Mouse (Mus musculus) neural tube, embryonic 13.5 days (tissue): ENCODE results near the gene Npas3. TPM values are rescaled to one million over a fixed set of nuclear protein-coding genes. Genes with fewer than 3 reads are reported as not detected.
A peak's percentile ranks its signal among the peaks of the same experiment; 100 is the strongest.

ENCODE experiments used
- ATAC-seq: fragments of 200-750 bp; cut with Nextera tagmentation; 2 replicates; pipeline ENCODE4 v1.8.0; 2017; ENCODE audit warnings: low read depth, mild to moderate bottlenecking, moderate TSS enrichment, moderate library complexity
- H3K27ac ChIP-seq: fragments of 300-500 bp; sonication (generic); replicated peaks from 2 replicates; pipeline ENCODE4 v1.5.1; 2015; ENCODE audit warnings: moderate library complexity, mild to moderate bottlenecking, inconsistent platforms
- H3K27me3 ChIP-seq: fragments of 300-500 bp; sonication (generic); 2 replicates; pipeline ENCODE4 v1.6.1; 2015; ENCODE audit warnings: mild to moderate bottlenecking, inconsistent platforms
- H3K36me3 ChIP-seq: fragments of 300-500 bp; sonication (generic); 2 replicates; pipeline ENCODE4 v1.6.1; 2015; ENCODE audit warnings: mild to moderate bottlenecking, inconsistent platforms
- H3K4me1 ChIP-seq: fragments of 300-500 bp; sonication (generic); replicated peaks from 2 replicates; pipeline ENCODE4 v1.6.1; 2015; ENCODE audit warnings: inconsistent platforms
- H3K4me2 ChIP-seq: fragments of 300-500 bp; sonication (generic); 2 replicates; pipeline ENCODE4 v1.6.1; 2015; ENCODE audit warnings: inconsistent platforms, mild to moderate bottlenecking, moderate library complexity
- H3K4me3 ChIP-seq: fragments of 300-500 bp; sonication (generic); 2 replicates; pipeline ENCODE4 v1.5.1; 2015; ENCODE audit warnings: mild to moderate bottlenecking, inconsistent platforms
- H3K9ac ChIP-seq: fragments of 300-500 bp; sonication (generic); 2 replicates; pipeline ENCODE4 v1.6.1; 2015; ENCODE audit warnings: moderate library complexity, mild to moderate bottlenecking, inconsistent platforms
- H3K9me3 ChIP-seq: fragments of 300-500 bp; sonication (generic); 2 replicates; pipeline ENCODE4 v1.6.1; 2016; ENCODE audit warnings: inconsistent platforms
- WGBS: fragments of 180-500 bp; shearing (Covaris S2); methylation state at CpG from one replicate; pipeline ENCODE4 v1.1.7; 2015; 5-methylcytosine and 5-hydroxymethylcytosine counted together
- polyA plus RNA-seq: library from polyadenylated mRNA; unstranded; fragments of >200 nt; fragmentation: Nextera tagmentation; extraction: Ambion mirVana; gene quantifications from 2 replicates; pipeline ENCODE4 v1.2.1, GENCODE M21; 2015

Gene Npas3
- polyA plus RNA-seq, 1 experiment from 2014 or later: 21.8 TPM

DNA sequence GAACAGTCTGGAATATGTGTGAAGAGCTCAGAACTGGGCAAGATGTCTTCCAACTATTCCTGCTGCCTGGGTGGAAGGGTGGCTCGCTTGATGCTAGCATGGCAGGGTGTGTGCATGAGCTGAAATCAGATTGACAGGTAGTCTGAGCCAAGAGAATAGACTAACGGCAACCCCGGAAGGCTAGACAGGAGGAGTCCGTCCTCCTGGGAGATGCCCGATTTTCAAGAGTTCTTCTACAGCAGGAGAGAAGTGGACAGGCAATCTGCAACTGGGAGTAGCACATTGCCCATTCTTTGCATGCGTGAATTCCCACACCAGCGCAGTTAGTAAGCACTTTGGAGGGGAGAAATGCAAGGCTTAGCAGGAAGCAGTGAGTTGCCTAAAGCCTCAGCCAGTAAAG lies 372.8 kb downstream of the Npas3 start:
- ATAC-seq: no peak

DNA sequence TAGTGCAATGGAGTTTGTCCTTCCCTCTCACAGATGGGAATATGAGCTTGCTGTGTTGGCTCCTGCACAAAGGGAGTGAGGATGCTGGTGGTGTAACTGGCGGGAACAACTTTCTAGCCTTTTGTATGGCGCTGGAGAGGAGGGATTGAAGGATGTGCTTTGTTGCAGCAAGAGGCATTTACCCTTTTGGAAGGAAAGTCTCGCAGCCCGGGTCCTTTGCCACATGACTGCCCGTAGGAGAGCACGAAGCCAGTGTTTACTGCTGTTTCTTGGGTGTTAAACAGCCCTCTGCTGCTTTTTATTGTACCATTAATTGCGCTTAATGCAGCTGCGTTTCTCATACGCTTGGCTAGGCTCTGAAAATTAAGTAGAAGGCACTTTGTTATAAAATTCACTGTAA lies 375.3 kb downstream of the Npas3 start:
- peak; percentile 59; the same call in 1 of the 2 replicates for ATAC-seq
- peaks cover 25% of the 10 kb centered on the region for H3K4me1 ChIP-seq
- peak overlapping the region; percentile 29 for H3K4me2 ChIP-seq
- no peak overlapping the region for H3K4me3 ChIP-seq
- no peaks in the 10 kb centered on the region for H3K36me3 ChIP-seq
- H3K9me3 ChIP-seq: no peaks in the 10 kb centered on the region
- H3K9ac ChIP-seq: peak overlapping the region; percentile 46; the same call in 1 of the 2 replicates
- 9% methylated on average over 9 of the region's 9 CpGs for WGBS
- peak overlapping the region; percentile 64 for H3K27ac ChIP-seq
- no peaks in the 10 kb centered on the region for H3K27me3 ChIP-seq

More for the DNA sequence above, 372.8 kb downstream of the Npas3 start:
- Histone ChIP-seq H3K9me3 (no peaks in the 10 kb centered on the region), H3K4me1 (peaks cover 25% of the 10 kb centered on the region), H3K27ac (no peak overlapping the region), H3K27me3 (no peaks in the 10 kb centered on the region), H3K4me3 (no peak overlapping the region), H3K9ac (no peak overlapping the region), H3K36me3 (no peaks in the 10 kb centered on the region), H3K4me2 (no peak overlapping the region)
- WGBS: 74% methylated on average over 7 of the region's 7 CpGs

DNA sequence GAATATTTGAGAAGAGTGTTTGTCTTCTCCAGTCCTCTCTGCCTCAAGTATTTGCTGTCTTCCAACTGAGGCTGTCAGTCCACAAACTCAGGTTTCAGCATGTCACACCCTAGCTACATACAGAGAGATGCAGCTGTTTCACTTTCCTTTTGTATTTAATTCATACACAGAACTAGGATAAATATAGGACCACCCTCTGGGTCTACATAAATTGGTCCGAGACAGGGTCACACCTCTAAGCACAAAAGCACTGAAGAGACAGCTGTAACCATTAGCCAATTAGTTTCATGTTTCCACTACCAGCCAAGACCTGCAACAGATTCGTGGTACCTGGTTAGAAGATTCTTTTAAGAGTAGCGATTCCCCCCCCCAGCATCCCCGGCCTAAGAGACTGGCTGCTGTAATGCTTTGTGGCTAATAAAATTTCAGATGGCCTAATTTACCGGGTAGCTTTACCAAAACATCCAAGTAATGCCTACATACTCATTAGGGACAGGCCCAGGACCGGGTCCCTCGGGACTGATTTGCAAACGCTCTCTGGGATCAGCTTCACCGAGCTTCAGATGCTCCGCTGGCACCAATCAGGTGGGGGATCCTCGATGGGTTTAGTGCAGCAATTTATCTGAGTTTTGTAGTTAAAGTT lies 376.0 kb downstream of the Npas3 start:
- Histone ChIP-seq H3K27ac (no peak overlapping the region), H3K9ac (no peak overlapping the region), H3K4me1 (peaks cover 30% of the 10 kb centered on the region), H3K4me2 (no peak overlapping the region; the same call in 1 of the 2 replicates), H3K4me3 (no peak overlapping the region), H3K9me3 (no peaks in the 10 kb centered on the region), H3K36me3 (no peaks in the 10 kb centered on the region), H3K27me3 (no peaks in the 10 kb centered on the region)
- ATAC-seq: peak; percentile 66
- 10% methylated on average over 11 of the region's 11 CpGs for WGBS

DNA sequence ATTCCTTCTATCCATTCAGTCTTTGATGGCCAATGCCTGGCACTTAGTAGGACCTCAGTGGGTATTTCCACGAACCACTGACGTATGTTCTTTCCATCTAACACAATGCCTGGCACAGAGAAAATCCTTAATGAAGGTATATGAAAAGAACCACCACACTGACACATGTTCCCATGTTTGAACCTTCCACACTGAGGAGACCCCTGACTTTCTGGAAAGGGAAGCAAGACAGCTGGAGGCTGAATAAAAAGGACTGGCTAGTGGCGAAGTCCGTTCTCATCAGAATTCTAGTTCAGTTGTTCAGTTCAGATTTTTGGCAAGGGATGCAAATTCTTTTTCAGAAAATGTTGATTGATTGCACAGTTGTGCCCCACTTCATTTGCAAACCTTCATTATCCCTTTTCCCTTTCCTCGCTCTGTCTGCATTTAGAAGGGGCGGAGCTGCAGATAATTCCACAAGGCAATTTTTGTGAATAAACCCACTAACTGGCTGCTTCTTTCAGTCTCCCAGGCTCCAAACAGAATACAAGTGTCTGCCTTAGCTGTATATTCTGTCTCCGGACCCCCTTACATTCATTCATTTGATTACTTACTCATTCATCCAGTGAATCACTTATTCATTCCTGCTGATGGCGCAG lies 381.1 kb downstream of the Npas3 start:
- H3K4me3 ChIP-seq: no peak overlapping the region
- no peak overlapping the region for H3K27ac ChIP-seq
- no peaks in the 10 kb centered on the region for H3K36me3 ChIP-seq
- H3K9ac ChIP-seq: no peak overlapping the region
- ATAC-seq: no peak
- no peaks in the 10 kb centered on the region for H3K27me3 ChIP-seq
- H3K9me3 ChIP-seq: no peaks in the 10 kb centered on the region
- peaks cover 21% of the 10 kb centered on the region for H3K4me1 ChIP-seq
- 63% methylated on average over 8 of the region's 8 CpGs for WGBS
- no peak overlapping the region for H3K4me2 ChIP-seq

DNA sequence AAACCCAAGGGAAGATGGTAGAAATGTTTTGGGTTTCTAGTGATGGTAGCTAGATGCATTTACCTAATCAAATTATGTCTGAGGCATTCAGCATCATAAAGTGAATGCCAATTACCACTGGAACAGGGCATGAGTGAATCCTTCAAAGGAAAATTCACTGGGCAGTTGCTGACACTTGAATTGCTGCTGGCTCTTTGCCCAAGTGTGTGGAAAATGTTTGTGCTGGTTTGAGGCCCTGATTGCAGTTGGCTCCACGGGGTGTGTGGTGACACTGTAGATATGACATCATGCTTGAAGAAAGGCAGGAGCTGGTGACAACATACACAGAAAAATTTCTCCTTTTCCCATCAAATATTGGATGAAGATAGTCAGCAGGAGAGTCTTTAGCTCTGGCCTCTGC lies 382.1 kb downstream of the Npas3 start:
- ATAC-seq: no peak
- Histone ChIP-seq H3K9ac (no peak overlapping the region), H3K4me1 (peaks cover 17% of the 10 kb centered on the region; the same call in 1 of the 2 replicates), H3K27me3 (no peaks in the 10 kb centered on the region), H3K27ac (no peak overlapping the region), H3K4me3 (no peak overlapping the region), H3K36me3 (no peaks in the 10 kb centered on the region), H3K9me3 (no peaks in the 10 kb centered on the region), H3K4me2 (no peak overlapping the region)
- 44% methylated on average over 1 of the region's 1 CpGs for WGBS

DNA sequence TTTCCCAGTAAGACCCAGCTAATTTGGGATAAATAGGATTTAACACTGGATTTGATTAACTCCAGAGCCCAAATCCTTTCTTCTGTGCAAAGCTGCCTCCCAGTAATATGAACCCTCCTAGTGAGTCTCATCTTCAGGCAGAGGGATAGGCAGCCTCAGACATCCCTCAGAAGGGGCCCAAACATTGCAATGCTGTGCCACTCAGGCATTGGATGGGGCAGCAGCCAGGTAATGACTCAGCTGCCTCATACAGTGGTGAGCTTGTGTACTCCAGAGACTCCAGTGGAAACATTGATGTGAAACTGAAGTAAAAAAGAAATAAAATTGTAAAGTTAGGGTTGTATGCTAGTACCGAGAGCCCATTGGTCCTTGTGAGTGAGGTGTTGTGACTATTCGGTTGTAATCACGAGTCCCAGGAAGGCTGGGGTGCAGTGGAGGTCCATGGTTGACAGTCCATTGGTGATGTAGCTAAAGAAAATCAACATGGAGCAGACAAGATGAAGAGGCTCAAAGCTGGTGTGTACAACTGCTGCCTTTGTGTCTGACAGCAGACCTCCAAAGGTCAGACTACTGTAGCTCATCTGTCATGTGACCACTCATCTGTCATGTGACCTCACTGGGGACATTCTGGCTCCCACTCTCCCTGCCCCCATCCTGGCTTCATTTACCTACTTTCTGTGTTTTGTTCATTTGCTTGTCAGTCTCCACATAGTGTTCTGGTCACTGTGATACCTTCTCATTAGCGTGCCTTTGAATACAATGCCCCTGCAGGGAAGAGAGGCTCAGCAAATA lies 383.0 kb downstream of the Npas3 start:
- no peak overlapping the region for H3K4me3 ChIP-seq
- ATAC-seq: no peak
- no peak overlapping the region for H3K27ac ChIP-seq
- no peak overlapping the region for H3K4me2 ChIP-seq
- peaks cover 17% of the 10 kb centered on the region; the same call in 1 of the 2 replicates for H3K4me1 ChIP-seq
- no peaks in the 10 kb centered on the region for H3K27me3 ChIP-seq
- H3K9me3 ChIP-seq: no peaks in the 10 kb centered on the region
- no peaks in the 10 kb centered on the region for H3K36me3 ChIP-seq
- 94% methylated on average over 4 of the region's 4 CpGs for WGBS
- no peak overlapping the region for H3K9ac ChIP-seq

DNA sequence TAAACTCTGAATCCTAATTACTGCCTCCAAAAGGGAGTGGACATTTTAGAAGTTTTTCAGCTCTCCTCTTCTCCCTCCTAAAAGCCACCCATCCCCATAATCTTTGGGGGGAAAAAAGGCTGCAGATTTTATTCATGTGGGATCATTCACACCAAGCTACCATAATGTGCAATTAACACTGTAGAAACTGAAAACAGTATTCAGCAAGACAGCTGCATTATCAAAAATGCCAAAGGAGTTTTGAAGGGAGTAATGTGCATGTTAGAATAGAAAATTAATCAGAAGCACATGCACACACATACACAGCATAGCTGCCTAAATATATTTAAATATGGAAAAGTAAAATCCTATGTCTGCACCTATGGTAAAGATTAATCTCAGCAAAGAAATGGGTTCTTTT lies 390.1 kb downstream of the Npas3 start:
- no peaks in the 10 kb centered on the region for H3K27me3 ChIP-seq
- no peaks in the 10 kb centered on the region for H3K36me3 ChIP-seq
- no peaks in the 10 kb centered on the region for H3K9me3 ChIP-seq
- no peak overlapping the region for H3K4me2 ChIP-seq
- no peak overlapping the region for H3K9ac ChIP-seq
- no peak overlapping the region for H3K4me3 ChIP-seq
- ATAC-seq: no peak
- no peak overlapping the region for H3K27ac ChIP-seq
- H3K4me1 ChIP-seq: peaks cover 8% of the 10 kb centered on the region; the same call in 1 of the 2 replicates

DNA sequence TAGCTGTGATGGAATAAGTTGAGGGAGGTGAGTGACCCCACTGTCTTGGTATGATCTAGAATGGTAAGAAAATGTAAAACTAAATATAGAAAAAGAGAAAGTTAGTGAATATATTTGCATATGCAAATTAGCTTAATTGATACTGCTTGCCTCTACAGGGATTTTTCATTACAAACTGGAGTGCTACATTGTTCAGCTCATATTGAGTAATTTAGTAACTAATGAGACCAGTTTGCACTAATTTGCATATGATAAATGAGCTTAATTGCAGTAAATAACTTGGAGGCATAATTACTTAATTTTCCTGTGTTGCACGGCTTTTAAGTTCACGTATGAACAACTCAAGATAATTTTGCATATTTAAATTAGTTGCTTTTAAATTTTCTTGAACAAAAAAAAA lies 398.8 kb downstream of the Npas3 start:
- Histone ChIP-seq H3K27me3 (no peaks in the 10 kb centered on the region), H3K4me2 (no peak overlapping the region)

DNA sequence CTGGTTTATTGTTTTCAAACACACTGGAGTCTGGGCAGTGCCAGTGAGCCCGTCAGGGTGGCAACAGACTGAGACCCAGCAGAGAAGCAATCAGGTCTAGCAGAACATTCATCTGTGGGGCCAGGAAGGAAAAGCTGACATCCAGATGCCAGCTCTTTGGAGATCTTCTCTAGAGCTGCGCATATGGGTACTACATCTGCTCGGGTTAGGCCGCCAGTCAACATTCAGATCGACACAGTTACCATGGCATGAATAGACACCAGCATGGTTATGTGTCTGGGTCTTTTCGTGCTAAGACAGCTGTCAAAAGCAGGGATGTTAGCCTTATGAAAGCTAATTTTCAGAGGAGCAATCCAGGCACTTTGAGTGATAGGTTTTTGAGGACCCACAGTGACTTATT lies 407.8 kb downstream of the Npas3 start:
- Histone ChIP-seq H3K27me3 (no peaks in the 10 kb centered on the region), H3K9me3 (no peaks in the 10 kb centered on the region), H3K4me3 (no peak overlapping the region), H3K36me3 (no peaks in the 10 kb centered on the region), H3K27ac (no peak overlapping the region), H3K4me2 (no peak overlapping the region), H3K9ac (no peak overlapping the region), H3K4me1 (peaks cover 21% of the 10 kb centered on the region; the same call in 1 of the 2 replicates)
- 88% methylated on average over 6 of the region's 6 CpGs for WGBS
- no peak for ATAC-seq

More for the DNA sequence above, 398.8 kb downstream of the Npas3 start:
- Histone ChIP-seq H3K9me3 (no peaks in the 10 kb centered on the region), H3K27ac (no peak overlapping the region), H3K9ac (no peak overlapping the region), H3K36me3 (no peaks in the 10 kb centered on the region), H3K4me3 (no peak overlapping the region), H3K4me1 (0 out of 2 replicates have a peak, but pooled peaks cover under 1% of the 10 kb centered on the region)
- 54% methylated on average over 2 of the region's 2 CpGs for WGBS
- ATAC-seq: no peak

DNA sequence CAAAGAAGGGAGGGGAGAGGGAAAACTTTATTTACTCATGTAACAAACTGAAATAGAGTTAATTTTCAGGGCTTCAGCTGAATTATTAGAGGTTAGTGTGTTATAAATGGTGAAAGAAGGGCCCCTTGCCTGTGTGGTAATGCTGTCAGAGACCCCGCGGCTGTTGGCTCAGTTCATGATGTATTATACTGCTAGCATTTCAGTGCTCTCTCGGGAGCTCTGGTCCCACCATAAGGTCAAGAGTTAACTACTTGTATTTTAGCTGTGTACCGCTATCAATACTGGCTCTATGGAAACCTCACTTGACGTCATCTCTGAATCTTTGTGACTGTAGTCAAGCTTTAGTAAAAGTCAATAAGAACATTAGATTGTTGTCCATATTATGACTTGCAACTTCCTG lies 415.6 kb downstream of the Npas3 start:
- no peak overlapping the region for H3K27ac ChIP-seq
- WGBS: 11% methylated on average over 5 of the region's 5 CpGs

DNA sequence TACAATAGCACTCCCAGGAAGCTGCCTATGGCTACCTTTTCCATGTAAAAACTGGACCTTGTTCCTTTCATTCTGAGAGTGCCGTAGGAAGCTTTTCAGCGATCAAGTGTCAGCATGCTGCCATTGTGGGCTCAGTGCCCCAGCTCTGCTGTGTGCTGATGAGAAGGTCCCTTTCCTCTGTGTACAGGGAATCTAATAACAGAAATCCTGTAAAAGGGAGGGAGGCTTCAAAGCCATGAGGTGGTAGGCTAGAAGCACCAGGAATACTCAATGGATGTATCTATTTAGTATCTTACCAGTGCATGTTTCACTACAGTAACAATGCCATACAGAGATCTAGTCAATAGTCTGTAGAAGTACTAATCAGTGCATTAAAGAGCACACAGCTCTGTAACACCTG lies 423.4 kb downstream of the Npas3 start:
- Histone ChIP-seq H3K27ac (no peak overlapping the region), H3K4me1 (no peaks in the 10 kb centered on the region), H3K4me3 (no peak overlapping the region), H3K36me3 (no peaks in the 10 kb centered on the region), H3K9me3 (no peaks in the 10 kb centered on the region), H3K9ac (no peak overlapping the region), H3K4me2 (no peak overlapping the region), H3K27me3 (no peaks in the 10 kb centered on the region)
- no peak for ATAC-seq
- WGBS: 91% methylated on average over 2 of the region's 2 CpGs

More for the DNA sequence above, 415.6 kb downstream of the Npas3 start:
- no peak overlapping the region for H3K4me3 ChIP-seq
- no peaks in the 10 kb centered on the region for H3K36me3 ChIP-seq
- ATAC-seq: peak; percentile 59; the same call in 1 of the 2 replicates
- H3K9me3 ChIP-seq: no peaks in the 10 kb centered on the region
- no peak overlapping the region for H3K9ac ChIP-seq
- H3K4me1 ChIP-seq: peaks cover 10% of the 10 kb centered on the region
- H3K4me2 ChIP-seq: no peak overlapping the region
- no peaks in the 10 kb centered on the region for H3K27me3 ChIP-seq

DNA sequence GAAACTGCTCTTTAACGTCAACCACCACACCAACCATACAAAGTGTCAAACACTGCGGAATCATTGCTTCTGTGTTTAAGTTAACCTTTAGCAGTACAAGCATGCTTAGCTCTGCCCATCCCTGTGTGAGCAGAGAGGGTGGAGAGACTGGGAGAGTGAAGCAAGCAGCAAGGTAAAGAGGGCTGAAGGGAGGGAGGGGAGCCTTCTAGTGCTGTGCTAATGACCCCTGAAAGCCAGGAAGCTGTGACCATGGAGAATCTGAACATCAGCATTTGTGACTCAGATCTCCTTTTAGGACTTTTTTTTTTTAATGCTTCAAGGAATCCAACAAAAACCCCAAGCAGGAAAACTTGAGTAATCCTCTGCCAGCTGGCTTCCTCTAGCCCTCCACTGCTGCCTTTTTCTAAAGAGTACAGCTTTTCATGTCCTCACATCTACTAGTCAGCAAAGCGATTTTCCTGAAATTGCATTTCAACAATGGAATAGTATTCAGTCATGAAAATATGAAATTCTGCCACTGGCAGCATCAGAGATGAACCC lies 428.7 kb downstream of the Npas3 start:
- Histone ChIP-seq H3K27ac (no peak overlapping the region), H3K27me3 (no peaks in the 10 kb centered on the region), H3K36me3 (no peaks in the 10 kb centered on the region), H3K9me3 (no peaks in the 10 kb centered on the region), H3K9ac (no peak overlapping the region), H3K4me1 (peaks cover 13% of the 10 kb centered on the region; the same call in 1 of the 2 replicates), H3K4me2 (no peak overlapping the region), H3K4me3 (no peak overlapping the region)
- no peak for ATAC-seq
- WGBS: 75% methylated on average over 3 of the region's 3 CpGs
